Mouse (Mus musculus): Measurements from ENCODE around the gene Slc25a11. TPM values are rescaled to one million over a fixed set of nuclear protein-coding genes. Genes with fewer than 3 reads are reported as not detected.

Gene Slc25a11
- polyA plus RNA-seq (2014; fragmentation: Illumina TruSeq; extraction: RNeasy Lipid Tissue Mini Kit (QIAGEN cat#74804); ENCODE audit: low read depth, low replicate concordance): 30.6 TPM

GRCm38 (mm10) chr11:70646691-70647650, at the start of gene Slc25a11, which contains the start of gene Rnf167:
Slc25a11 (minus strand) TSS chr11:70647479.
Rnf167 (plus strand) TSS chr11:70647235.

GRCm38 (mm10) chr11:70687601-70688199, 40.4 kb upstream of the Slc25a11 start, which contains the start of gene Camta2:
Camta2 (minus strand) TSS chr11:70688105.

GRCm38 (mm10) chr11:70668771-70669505, 21.7 kb upstream of the Slc25a11 start, which contains the start of gene Spag7:
Spag7 (minus strand) TSS chr11:70669416.

GRCm38 (mm10) chr11:70656964-70657363, 9.7 kb upstream of the Slc25a11 start, which contains the start of gene Eno3:
Eno3 (plus strand) TSS chr11:70657202.

GRCm38 (mm10) chr11:70654198-70654922, 7.1 kb upstream of the Slc25a11 start, which contains the start of gene Pfn1:
Pfn1 (minus strand) TSS chr11:70654644.

GRCm38 (mm10) chr11:70638714-70639278, 8.5 kb downstream of the Slc25a11 start, which contains the start of gene Gp1ba:
Gp1ba (plus strand) TSS chr11:70639122.

GRCm38 (mm10) chr11:70619101-70619500, 28.2 kb downstream of the Slc25a11 start, which contains the start of gene Chrne:
Chrne (minus strand) TSS chr11:70619216.

DNA sequence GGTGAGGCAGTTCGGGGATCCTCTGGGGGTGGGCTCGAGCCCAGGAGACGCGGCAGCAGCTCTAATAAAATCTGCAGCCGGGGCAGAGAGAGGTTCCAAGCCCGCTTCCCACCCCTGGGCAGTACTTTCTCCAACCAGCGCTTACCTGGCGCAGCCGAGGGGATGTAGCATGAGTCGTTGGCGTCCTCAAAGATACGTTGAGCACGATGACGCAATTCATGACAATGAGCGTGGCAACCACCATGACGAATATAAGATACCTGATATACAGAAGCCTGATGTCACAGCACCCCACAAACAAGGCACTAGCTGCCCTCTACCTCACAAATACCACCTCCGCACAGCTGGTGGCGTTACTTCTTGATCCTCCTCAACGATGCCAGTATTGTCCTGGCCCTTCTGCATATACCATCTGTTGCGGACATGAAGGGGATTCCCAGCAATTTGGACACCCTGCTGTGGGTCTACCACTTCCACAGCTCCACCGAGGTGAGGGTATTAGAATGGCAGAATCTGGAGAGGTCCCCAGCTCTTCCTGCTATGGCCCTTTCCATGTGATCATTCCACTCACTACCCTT, 31.7 kb downstream of the Slc25a11 start, which contains the start of gene 4930544D05Rik:
4930544D05Rik (plus strand) TSS at position 333 of the 578 bp plus-strand sequence.

Other genes with a start within 250 kb of the Slc25a11 start
- gene Pelp1, start 237.4 kb downstream of the Slc25a11 start, polyA plus RNA-seq (2014; fragmentation: Illumina TruSeq; extraction: RNeasy Lipid Tissue Mini Kit (QIAGEN cat#74804); ENCODE audit: low read depth, low replicate concordance): 8.9 TPM
- gene Arrb2, start 214.8 kb downstream of the Slc25a11 start, polyA plus RNA-seq (2014; fragmentation: Illumina TruSeq; extraction: RNeasy Lipid Tissue Mini Kit (QIAGEN cat#74804); ENCODE audit: low read depth, low replicate concordance): 2.3 TPM
- gene Med11, start 195.6 kb downstream of the Slc25a11 start, polyA plus RNA-seq (2014; fragmentation: Illumina TruSeq; extraction: RNeasy Lipid Tissue Mini Kit (QIAGEN cat#74804); ENCODE audit: low read depth, low replicate concordance): 5.6 TPM
- 0.35 TPM for gene Zmynd15, start 188.0 kb downstream of the Slc25a11 start, polyA plus RNA-seq (2014; fragmentation: Illumina TruSeq; extraction: RNeasy Lipid Tissue Mini Kit (QIAGEN cat#74804); ENCODE audit: low read depth, low replicate concordance)
- gene Cxcl16, start 187.5 kb downstream of the Slc25a11 start, polyA plus RNA-seq (2014; fragmentation: Illumina TruSeq; extraction: RNeasy Lipid Tissue Mini Kit (QIAGEN cat#74804); ENCODE audit: low read depth, low replicate concordance): 10.3 TPM
- gene Tm4sf5, start 142.2 kb downstream of the Slc25a11 start, polyA plus RNA-seq (2014; fragmentation: Illumina TruSeq; extraction: RNeasy Lipid Tissue Mini Kit (QIAGEN cat#74804); ENCODE audit: low read depth, low replicate concordance): not detected
- not detected for gene Vmo1, start 132.9 kb downstream of the Slc25a11 start, polyA plus RNA-seq (2014; fragmentation: Illumina TruSeq; extraction: RNeasy Lipid Tissue Mini Kit (QIAGEN cat#74804); ENCODE audit: low read depth, low replicate concordance)
- not detected for gene Gltpd2, start 128.3 kb downstream of the Slc25a11 start, polyA plus RNA-seq (2014; fragmentation: Illumina TruSeq; extraction: RNeasy Lipid Tissue Mini Kit (QIAGEN cat#74804); ENCODE audit: low read depth, low replicate concordance)
- 23.1 TPM for gene Psmb6, start 122.1 kb downstream of the Slc25a11 start, polyA plus RNA-seq (2014; fragmentation: Illumina TruSeq; extraction: RNeasy Lipid Tissue Mini Kit (QIAGEN cat#74804); ENCODE audit: low read depth, low replicate concordance)
- not detected for gene Gm40193, start 114.5 kb downstream of the Slc25a11 start, polyA plus RNA-seq (2014; fragmentation: Illumina TruSeq; extraction: RNeasy Lipid Tissue Mini Kit (QIAGEN cat#74804); ENCODE audit: low read depth, low replicate concordance)
- 1.0 TPM for gene Pld2, start 107.4 kb downstream of the Slc25a11 start, polyA plus RNA-seq (2014; fragmentation: Illumina TruSeq; extraction: RNeasy Lipid Tissue Mini Kit (QIAGEN cat#74804); ENCODE audit: low read depth, low replicate concordance)
- gene Mink1, start 84.6 kb downstream of the Slc25a11 start, polyA plus RNA-seq (2014; fragmentation: Illumina TruSeq; extraction: RNeasy Lipid Tissue Mini Kit (QIAGEN cat#74804); ENCODE audit: low read depth, low replicate concordance): 2.2 TPM
- gene 4930544D05Rik, start 31.6 kb downstream of the Slc25a11 start, polyA plus RNA-seq (2014; fragmentation: Illumina TruSeq; extraction: RNeasy Lipid Tissue Mini Kit (QIAGEN cat#74804); ENCODE audit: low read depth, low replicate concordance): not detected
- not detected for gene Chrne, start 28.3 kb downstream of the Slc25a11 start, polyA plus RNA-seq (2014; fragmentation: Illumina TruSeq; extraction: RNeasy Lipid Tissue Mini Kit (QIAGEN cat#74804); ENCODE audit: low read depth, low replicate concordance)
- not detected for gene Gp1ba, start 8.4 kb downstream of the Slc25a11 start, polyA plus RNA-seq (2014; fragmentation: Illumina TruSeq; extraction: RNeasy Lipid Tissue Mini Kit (QIAGEN cat#74804); ENCODE audit: low read depth, low replicate concordance)
- 33.4 TPM for gene Rnf167, start 244 bp downstream of the Slc25a11 start, polyA plus RNA-seq (2014; fragmentation: Illumina TruSeq; extraction: RNeasy Lipid Tissue Mini Kit (QIAGEN cat#74804); ENCODE audit: low read depth, low replicate concordance)
- gene Pfn1, start 7.2 kb upstream of the Slc25a11 start, polyA plus RNA-seq (2014; fragmentation: Illumina TruSeq; extraction: RNeasy Lipid Tissue Mini Kit (QIAGEN cat#74804); ENCODE audit: low read depth, low replicate concordance): 121 TPM
- 2.7 TPM for gene Eno3, start 9.7 kb upstream of the Slc25a11 start, polyA plus RNA-seq (2014; fragmentation: Illumina TruSeq; extraction: RNeasy Lipid Tissue Mini Kit (QIAGEN cat#74804); ENCODE audit: low read depth, low replicate concordance)
- 39.1 TPM for gene Spag7, start 21.9 kb upstream of the Slc25a11 start, polyA plus RNA-seq (2014; fragmentation: Illumina TruSeq; extraction: RNeasy Lipid Tissue Mini Kit (QIAGEN cat#74804); ENCODE audit: low read depth, low replicate concordance)
- 0.87 TPM for gene Camta2, start 40.6 kb upstream of the Slc25a11 start, polyA plus RNA-seq (2014; fragmentation: Illumina TruSeq; extraction: RNeasy Lipid Tissue Mini Kit (QIAGEN cat#74804); ENCODE audit: low read depth, low replicate concordance)
- 3.7 TPM for gene Inca1, start 52.7 kb upstream of the Slc25a11 start, polyA plus RNA-seq (2014; fragmentation: Illumina TruSeq; extraction: RNeasy Lipid Tissue Mini Kit (QIAGEN cat#74804); ENCODE audit: low read depth, low replicate concordance)
- gene Kif1c, start 53.1 kb upstream of the Slc25a11 start, polyA plus RNA-seq (2014; fragmentation: Illumina TruSeq; extraction: RNeasy Lipid Tissue Mini Kit (QIAGEN cat#74804); ENCODE audit: low read depth, low replicate concordance): 32.8 TPM
- 4.4 TPM for gene Zfp3, start 116.7 kb upstream of the Slc25a11 start, polyA plus RNA-seq (2014; fragmentation: Illumina TruSeq; extraction: RNeasy Lipid Tissue Mini Kit (QIAGEN cat#74804); ENCODE audit: low read depth, low replicate concordance)
- gene Scimp, start 165.1 kb upstream of the Slc25a11 start, polyA plus RNA-seq (2014; fragmentation: Illumina TruSeq; extraction: RNeasy Lipid Tissue Mini Kit (QIAGEN cat#74804); ENCODE audit: low read depth, low replicate concordance): 1.6 TPM
- gene Rabep1, start 197.3 kb upstream of the Slc25a11 start, polyA plus RNA-seq (2014; fragmentation: Illumina TruSeq; extraction: RNeasy Lipid Tissue Mini Kit (QIAGEN cat#74804); ENCODE audit: low read depth, low replicate concordance): 341 TPM

Measured in adrenal gland, adult 10 weeks (tissue).